Mouse (Mus musculus) intestine, postnatal 0 days (tissue): ENCODE results near the gene E130308A19Rik. TPM values are rescaled to one million over a fixed set of nuclear protein-coding genes. Genes with fewer than 3 reads are reported as not detected.
A peak's percentile ranks its signal among the peaks of the same experiment; 100 is the strongest.

ENCODE experiments used
- ATAC-seq: fragments of 200-750 bp; cut with Nextera tagmentation; 2 replicates; pipeline ENCODE4 v1.8.0; 2017; ENCODE audit warnings: mild to moderate bottlenecking, moderate TSS enrichment, moderate library complexity
- H3K27ac ChIP-seq: fragments of 300-500 bp; sonication (generic); 2 replicates; pipeline ENCODE4 v1.5.1; 2014; ENCODE audit warnings: mild to moderate bottlenecking, low read depth, low read length, moderate library complexity
- H3K27me3 ChIP-seq: fragments of 300-500 bp; sonication (generic); replicated peaks from 2 replicates; pipeline ENCODE4 v1.6.1; 2014; ENCODE audit warnings: low read length, mixed read lengths; ENCODE audit not compliant: control insufficient read depth, insufficient read depth
- H3K36me3 ChIP-seq: fragments of 300-500 bp; sonication (generic); 2 replicates; pipeline ENCODE4 v1.6.1; 2014; ENCODE audit warnings: mild to moderate bottlenecking, moderate library complexity; ENCODE audit not compliant: control insufficient read depth, insufficient read depth
- H3K4me1 ChIP-seq: fragments of 300-500 bp; sonication (generic); replicated peaks from 2 replicates; pipeline ENCODE4 v1.6.1; 2014; ENCODE audit warnings: antibody characterized with exemption, low read length, mixed read lengths; ENCODE audit not compliant: control insufficient read depth, insufficient read depth
- H3K4me2 ChIP-seq: fragments of 300-500 bp; sonication (generic); replicated peaks from 2 replicates; pipeline ENCODE4 v1.6.1; 2014; ENCODE audit warnings: low read depth, mild to moderate bottlenecking, moderate library complexity
- H3K4me3 ChIP-seq: fragments of 300-500 bp; sonication (generic); 2 replicates; pipeline ENCODE4 v1.5.1; 2014; ENCODE audit warnings: low read depth, low read length
- H3K9ac ChIP-seq: fragments of 300-500 bp; sonication (generic); 2 replicates; pipeline ENCODE4 v1.6.1; 2014; ENCODE audit warnings: mild to moderate bottlenecking, low read depth, low read length
- H3K9me3 ChIP-seq: fragments of 300-500 bp; sonication (generic); 2 replicates; pipeline ENCODE4 v1.6.1; 2016; ENCODE audit warnings: mixed run types; ENCODE audit not compliant: control insufficient read depth
- CTCF ChIP-seq: sonication (generic); IDR thresholded peaks from 2 replicates; pipeline ENCODE4 v1.5.1; 2016; ENCODE audit warnings: low read depth, mild to moderate bottlenecking, control low read depth, antibody characterized with exemption, moderate library complexity
- WGBS: fragments of 180-500 bp; shearing (Covaris S2); extraction: QIAGEN DNeasy Blood & Tissue Kit; methylation state at CpG from one replicate; pipeline ENCODE4 v1.1.7; 2014; 5-methylcytosine and 5-hydroxymethylcytosine counted together
- polyA plus RNA-seq: library from polyadenylated mRNA; unstranded; fragments of >200 nt; fragmentation: Nextera tagmentation; extraction: Ambion mirVana; gene quantifications from 2 replicates; pipeline ENCODE4 v1.2.1, GENCODE M21; 2015

The E130308A19Rik gene
- polyA plus RNA-seq, 1 experiment from 2014 or later: 6.6 TPM

GRCm38 (mm10) chr4:59801489-59801888, 175.5 kb downstream of the E130308A19Rik start, which contains the start of gene Inip:
Inip (minus strand) TSS chr4:59801589.
- H3K27ac ChIP-seq: no peak within 1 kb of the TSS

GRCm38 (mm10) chr4:59802107-59802506, 176.1 kb downstream of the E130308A19Rik start:
- H3K27me3 ChIP-seq: no peaks in the 10 kb centered on the region
- no peak for ATAC-seq
- TF ChIP-seq CTCF: no peak
- no peak overlapping the region for H3K4me2 ChIP-seq
- H3K4me1 ChIP-seq: no peaks in the 10 kb centered on the region
- no peak overlapping the region for H3K9ac ChIP-seq
- no peaks in the 10 kb centered on the region for H3K36me3 ChIP-seq
- no peak overlapping the region for H3K27ac ChIP-seq
- no peaks in the 10 kb centered on the region for H3K9me3 ChIP-seq
- no peak overlapping the region for H3K4me3 ChIP-seq
- 85% methylated on average over 6 of the region's 6 CpGs for WGBS

More at GRCm38 (mm10) chr4:59801489-59801888, 175.5 kb downstream of the E130308A19Rik start, which contains the start of gene Inip:
- H3K4me1 ChIP-seq: no peaks in the 10 kb centered on the region
- ATAC-seq: no peak
- no peak for TF ChIP-seq CTCF
- H3K9ac ChIP-seq: no peak within 1 kb of the TSS
- no peaks in the 10 kb centered on the region for H3K9me3 ChIP-seq
- no peaks in the 10 kb centered on the region for H3K27me3 ChIP-seq
- no peak within 1 kb of the TSS for H3K4me2 ChIP-seq
- H3K4me3 ChIP-seq: no peak within 1 kb of the TSS
- no peaks in the 10 kb centered on the region for H3K36me3 ChIP-seq

DNA sequence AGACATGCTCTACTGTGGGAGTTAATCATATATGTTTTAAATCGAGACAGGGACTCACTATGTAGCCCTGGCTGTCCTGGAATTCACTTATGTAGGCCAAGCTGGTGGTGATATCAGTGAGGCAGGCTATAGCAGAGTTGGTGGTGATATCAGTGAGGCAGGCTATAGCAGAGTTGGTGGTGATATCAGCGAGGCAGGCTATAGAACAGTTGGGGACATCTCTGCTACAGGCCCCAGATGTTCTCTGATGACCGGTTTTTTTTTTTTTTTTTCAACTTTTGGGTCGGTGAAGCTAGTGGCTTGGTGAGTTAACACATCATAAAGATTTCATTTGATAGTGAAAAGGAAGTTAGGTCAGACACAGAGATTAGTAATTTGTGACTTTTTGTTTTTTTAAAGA, 176.8 kb downstream of the E130308A19Rik start:
- H3K27ac ChIP-seq: no peak overlapping the region
- no peak for ATAC-seq
- H3K9ac ChIP-seq: no peak overlapping the region
- no peak overlapping the region for H3K4me3 ChIP-seq
- no peaks in the 10 kb centered on the region for H3K9me3 ChIP-seq
- WGBS: 61% methylated on average over 4 of the region's 4 CpGs
- no peaks in the 10 kb centered on the region for H3K4me1 ChIP-seq
- no peaks in the 10 kb centered on the region for H3K36me3 ChIP-seq
- no peaks in the 10 kb centered on the region for H3K27me3 ChIP-seq
- TF ChIP-seq CTCF: no peak
- no peak overlapping the region for H3K4me2 ChIP-seq

DNA sequence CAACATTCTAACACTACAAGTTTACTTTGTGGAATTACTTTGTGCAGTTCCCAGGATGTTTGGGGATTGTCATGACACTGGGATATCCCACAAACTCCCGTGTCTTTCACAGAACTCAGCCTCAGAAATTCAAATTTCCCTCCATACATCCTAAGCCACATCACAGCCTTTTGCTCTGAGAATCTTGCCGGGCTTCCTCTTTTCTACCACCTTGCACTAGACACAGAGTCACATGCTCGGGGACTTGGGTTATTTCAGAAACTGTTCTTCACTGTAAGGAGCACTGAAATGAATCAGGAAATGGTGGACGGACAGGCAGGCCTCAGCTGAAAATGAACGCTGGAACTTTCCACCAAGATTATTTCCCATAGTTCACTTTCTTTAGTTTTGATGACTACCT, 177.3 kb downstream of the E130308A19Rik start:
- H3K4me3 ChIP-seq: no peak overlapping the region
- H3K4me1 ChIP-seq: no peaks in the 10 kb centered on the region
- no peak for ATAC-seq
- TF ChIP-seq CTCF: no peak
- no peaks in the 10 kb centered on the region for H3K36me3 ChIP-seq
- H3K9ac ChIP-seq: no peak overlapping the region
- 81% methylated on average over 5 of the region's 5 CpGs for WGBS
- H3K27me3 ChIP-seq: no peaks in the 10 kb centered on the region
- H3K27ac ChIP-seq: no peak overlapping the region
- H3K9me3 ChIP-seq: no peaks in the 10 kb centered on the region
- no peak overlapping the region for H3K4me2 ChIP-seq

DNA sequence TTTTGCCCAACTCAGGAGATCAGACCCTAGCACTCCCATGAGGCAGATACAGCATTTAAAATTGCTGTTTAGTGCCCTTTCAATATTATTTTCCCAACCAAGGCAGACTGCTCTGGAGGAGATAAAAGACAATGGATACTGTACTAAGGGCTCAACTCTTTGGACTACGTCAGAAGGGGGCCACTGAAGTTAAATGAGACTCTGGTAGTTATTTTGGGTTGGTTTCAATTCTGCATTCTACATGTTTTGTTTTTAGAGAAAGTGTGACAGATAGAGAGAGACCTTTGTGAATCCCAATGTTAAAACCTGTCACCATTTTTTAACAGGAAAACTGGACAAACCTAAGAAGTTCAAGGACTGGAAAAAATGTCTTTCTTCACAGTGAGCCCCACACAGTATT, 178.7 kb downstream of the E130308A19Rik start:
- TF ChIP-seq CTCF: no peak
- H3K27me3 ChIP-seq: no peaks in the 10 kb centered on the region
- no peaks in the 10 kb centered on the region for H3K4me1 ChIP-seq
- 86% methylated on average over 1 of the region's 1 CpGs for WGBS
- H3K27ac ChIP-seq: no peak overlapping the region
- H3K9me3 ChIP-seq: no peaks in the 10 kb centered on the region
- H3K4me2 ChIP-seq: peak overlapping the region; percentile 97
- H3K9ac ChIP-seq: no peak overlapping the region
- H3K36me3 ChIP-seq: no peaks in the 10 kb centered on the region
- no peak for ATAC-seq
- peak overlapping the region; percentile 93; the same call in 1 of the 2 replicates for H3K4me3 ChIP-seq

DNA sequence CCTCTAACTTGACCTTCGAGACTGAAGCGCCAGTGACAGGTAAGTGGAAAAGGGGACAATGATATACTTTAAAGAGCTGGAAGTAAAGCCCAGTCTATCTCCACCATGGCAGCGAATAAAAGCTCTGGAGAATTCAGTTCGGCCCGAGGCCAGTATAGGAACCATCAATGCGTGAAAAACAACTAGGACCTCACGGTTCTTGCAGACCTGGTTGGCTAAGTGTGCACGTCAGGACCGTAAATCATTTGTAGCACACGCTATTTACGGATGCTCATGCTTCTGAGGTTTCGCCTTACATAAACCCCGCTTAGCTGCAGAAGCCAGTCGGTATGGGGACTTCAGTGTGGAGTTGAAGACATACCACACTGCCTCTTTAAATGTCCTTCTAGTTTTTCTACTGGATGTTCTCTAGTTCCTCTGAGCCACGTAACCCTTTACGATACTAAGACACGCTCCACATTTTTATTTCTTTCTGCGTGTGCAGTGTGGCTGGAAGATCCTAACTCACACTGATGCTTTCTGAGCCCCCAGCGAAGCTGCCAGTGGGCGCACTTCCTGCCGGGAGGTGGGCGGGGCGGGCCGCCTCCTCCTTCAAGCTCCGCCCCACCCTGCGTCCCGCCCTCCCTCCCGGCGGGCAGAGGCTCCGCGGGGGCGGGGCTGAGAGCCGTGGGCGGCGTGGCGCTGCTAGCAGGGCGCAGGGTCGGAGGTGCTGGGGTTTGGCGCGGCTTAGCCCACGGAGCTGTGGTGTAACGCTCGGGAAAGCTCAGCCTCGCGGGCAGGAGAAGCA, 179.4 kb downstream of the E130308A19Rik start, which contains the start of gene Snx30:
Gene Snx30, plus strand, starts transcription at position 660 of the 787 bp plus-strand sequence.
- H3K36me3 ChIP-seq: no peaks in the 10 kb centered on the region
- no peak; the same call in 1 of the 2 replicates for TF ChIP-seq CTCF
- peak within 1 kb of the TSS; percentile 71 for H3K9ac ChIP-seq
- peak; percentile 96 for ATAC-seq
- WGBS: 5% methylated on average over 32 of the region's 45 CpGs
- H3K27me3 ChIP-seq: no peaks in the 10 kb centered on the region
- H3K4me1 ChIP-seq: no peaks in the 10 kb centered on the region
- H3K27ac ChIP-seq: peak within 1 kb of the TSS; percentile 50
- H3K4me2 ChIP-seq: peak within 1 kb of the TSS; percentile 97
- H3K9me3 ChIP-seq: no peaks in the 10 kb centered on the region
- peak within 1 kb of the TSS; percentile 93 for H3K4me3 ChIP-seq
